Mouse (Mus musculus): ENCODE results near the gene Gatad2a. TPM values are rescaled to one million over a fixed set of nuclear protein-coding genes. Genes with fewer than 3 reads are reported as not detected.

The Gatad2a gene
- polyA plus RNA-seq, 1 experiment from 2014 or later, result 52.2 TPM

- Histone ChIP-seq H3K4me2 (ENCODE audit: low read length) (no peak overlapping the region), H3K9me3 (ENCODE audit: control insufficient read depth, low read length) (no peaks in the 10 kb centered on the region), H3K36me3 (ENCODE audit: control insufficient read depth, insufficient read depth, low read length) (no peaks in the 10 kb centered on the region), H3K9ac (ENCODE audit: low read length) (no peak overlapping the region), H3K4me3 (ENCODE audit: control insufficient read depth in 1 of 2, insufficient read depth in 1 of 2, low read depth in 1 of 2, low read length in 2 of 2) (no peak overlapping the region), H3K27me3 (ENCODE audit: control insufficient read depth, insufficient read depth, low read length) (no peaks in the 10 kb centered on the region), H3K27ac (replicated peaks in 1 of 2; ENCODE audit: control insufficient read depth in 1 of 2, insufficient read depth in 1 of 2, low read depth in 2 of 2, low read length in 2 of 2) (no peak overlapping the region), H3K4me1 (ENCODE audit: control insufficient read depth in 2 of 2, insufficient read depth in 2 of 2, low read length in 2 of 2) (peaks cover 0 to 6% of the 10 kb centered on the region in 2 experiments; a peak in 1 of 4 replicates)
- WGBS, result 63% methylated on average over 5 of the region's 5 CpGs
- no peak for ATAC-seq (ENCODE audit: insufficient number of reproducible peaks, insufficient read depth, low FRiP score, low read depth)
These were observed 132.7 kb downstream of the Gatad2a start for GRCm38 (mm10) chr8:69863387-69864020.

DNA sequence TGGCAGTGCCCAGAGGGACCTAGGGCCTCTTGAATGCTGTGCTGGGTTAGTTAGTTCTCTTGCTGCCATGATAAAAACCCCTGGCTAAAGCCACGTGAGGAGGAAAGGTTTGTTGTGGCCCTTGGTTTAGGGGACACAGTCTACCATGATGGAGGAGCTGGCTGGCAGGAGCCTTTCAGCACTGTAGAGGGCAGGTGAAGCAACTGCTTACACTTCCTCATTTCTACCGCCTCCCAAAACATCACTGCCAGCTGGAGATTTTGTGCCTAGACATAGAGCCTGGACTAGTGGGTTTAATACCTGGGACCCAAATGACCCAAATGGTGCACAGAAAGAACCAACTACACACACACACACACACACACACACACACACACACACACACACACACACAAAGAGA, 134.9 kb downstream of the Gatad2a start:
- ATAC-seq (ENCODE audit: insufficient number of reproducible peaks, insufficient read depth, low FRiP score, low read depth), result no peak
- no peak overlapping the region for H3K9ac ChIP-seq (ENCODE audit: low read length)
- H3K4me3 ChIP-seq (ENCODE audit: control insufficient read depth in 1 of 2, insufficient read depth in 1 of 2, low read depth in 1 of 2, low read length in 2 of 2), result no peak overlapping the region
- no peak overlapping the region for H3K4me2 ChIP-seq (ENCODE audit: low read length)
- no peaks in the 10 kb centered on the region for H3K36me3 ChIP-seq (ENCODE audit: control insufficient read depth, insufficient read depth, low read length)
- 45% methylated on average over 2 of the region's 2 CpGs for WGBS
- no peaks in the 10 kb centered on the region for H3K9me3 ChIP-seq (ENCODE audit: control insufficient read depth, low read length)
- H3K27ac ChIP-seq (replicated peaks in 1 of 2; ENCODE audit: control insufficient read depth in 1 of 2, insufficient read depth in 1 of 2, low read depth in 2 of 2, low read length in 2 of 2), result no peak overlapping the region
- H3K27me3 ChIP-seq (ENCODE audit: control insufficient read depth, insufficient read depth, low read length), result no peaks in the 10 kb centered on the region
- H3K4me1 ChIP-seq (ENCODE audit: control insufficient read depth in 2 of 2, insufficient read depth in 2 of 2, low read length in 2 of 2), result no peaks in the 10 kb centered on the region

DNA sequence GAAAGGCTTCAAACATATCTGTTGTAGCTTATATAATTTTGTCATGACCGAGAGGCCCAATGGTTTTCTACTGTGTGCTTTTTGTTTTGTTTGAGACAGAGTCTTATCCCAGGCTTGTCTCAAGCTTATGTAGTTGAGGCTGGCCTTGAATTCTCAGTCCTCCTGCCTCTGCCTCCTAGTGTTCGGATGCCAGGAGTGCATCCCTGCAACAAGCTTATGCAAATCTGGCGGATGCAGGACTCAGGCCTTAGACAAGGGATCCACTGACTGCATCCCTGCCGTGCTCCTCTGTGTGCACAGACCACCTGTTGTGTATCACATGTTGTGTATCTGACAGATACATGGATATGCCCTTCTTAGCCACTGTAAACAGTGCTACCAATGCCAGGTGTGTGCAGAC, 135.4 kb downstream of the Gatad2a start:
- Histone ChIP-seq H3K4me1 (ENCODE audit: control insufficient read depth in 2 of 2, insufficient read depth in 2 of 2, low read length in 2 of 2) (no peaks in the 10 kb centered on the region), H3K9ac (ENCODE audit: low read length) (no peak overlapping the region), H3K4me3 (ENCODE audit: control insufficient read depth in 1 of 2, insufficient read depth in 1 of 2, low read depth in 1 of 2, low read length in 2 of 2) (no peak overlapping the region), H3K9me3 (ENCODE audit: control insufficient read depth, low read length) (no peaks in the 10 kb centered on the region), H3K27ac (replicated peaks in 1 of 2; ENCODE audit: control insufficient read depth in 1 of 2, insufficient read depth in 1 of 2, low read depth in 2 of 2, low read length in 2 of 2) (no peak overlapping the region), H3K4me2 (ENCODE audit: low read length) (no peak overlapping the region), H3K27me3 (ENCODE audit: control insufficient read depth, insufficient read depth, low read length) (no peaks in the 10 kb centered on the region), H3K36me3 (ENCODE audit: control insufficient read depth, insufficient read depth, low read length) (no peaks in the 10 kb centered on the region)
- no peak for ATAC-seq (ENCODE audit: insufficient number of reproducible peaks, insufficient read depth, low FRiP score, low read depth)
- 57% methylated on average over 4 of the region's 4 CpGs for WGBS

Other genes starting within 250 kb of the Gatad2a start
- gene Zfp963, start 246.4 kb downstream of the Gatad2a start, polyA plus RNA-seq (2014; fragmentation: Nextera tagmentation; extraction: Ambion mirVana), result 3.7 and 4.2 TPM in 2 replicates
- 0.98 TPM in 1 of 2 replicates, not detected in the other for gene Gm20422, start 221.5 kb downstream of the Gatad2a start, polyA plus RNA-seq (2014; fragmentation: Nextera tagmentation; extraction: Ambion mirVana)
- 25.0 and 27.2 TPM in 2 replicates for gene Atp13a1, start 205.2 kb downstream of the Gatad2a start, polyA plus RNA-seq (2014; fragmentation: Nextera tagmentation; extraction: Ambion mirVana)
- gene Zfp866, start 205.2 kb downstream of the Gatad2a start, polyA plus RNA-seq (2014; fragmentation: Nextera tagmentation; extraction: Ambion mirVana), result 17.3 and 18.7 TPM in 2 replicates
- 6.2 and 7.3 TPM in 2 replicates for gene Gmip, start 187.7 kb downstream of the Gatad2a start, polyA plus RNA-seq (2014; fragmentation: Nextera tagmentation; extraction: Ambion mirVana)
- 0.19 and 0.24 TPM in 2 replicates for gene Lpar2, start 174.0 kb downstream of the Gatad2a start, polyA plus RNA-seq (2014; fragmentation: Nextera tagmentation; extraction: Ambion mirVana)
- 3.2 and 5.0 TPM in 2 replicates for gene Pbx4, start 163.9 kb downstream of the Gatad2a start, polyA plus RNA-seq (2014; fragmentation: Nextera tagmentation; extraction: Ambion mirVana)
- 0.30 and 0.42 TPM in 2 replicates for gene Cilp2, start 108.7 kb downstream of the Gatad2a start, polyA plus RNA-seq (2014; fragmentation: Nextera tagmentation; extraction: Ambion mirVana)
- gene Tssk6, start 94.2 kb downstream of the Gatad2a start, polyA plus RNA-seq (2014; fragmentation: Nextera tagmentation; extraction: Ambion mirVana), result 1.5 and 1.8 TPM in 2 replicates
- 409 and 446 TPM in 2 replicates for gene Ndufa13, start 93.8 kb downstream of the Gatad2a start, polyA plus RNA-seq (2014; fragmentation: Nextera tagmentation; extraction: Ambion mirVana)
- gene Yjefn3, start 93.7 kb downstream of the Gatad2a start, polyA plus RNA-seq (2014; fragmentation: Nextera tagmentation; extraction: Ambion mirVana), result 5.6 and 8.4 TPM in 2 replicates
- 40.5 and 42.2 TPM in 2 replicates for gene Mau2, start 46.4 kb upstream of the Gatad2a start, polyA plus RNA-seq (2014; fragmentation: Nextera tagmentation; extraction: Ambion mirVana)
- 22.8 and 24.3 TPM in 2 replicates for gene Sugp1, start 46.4 kb upstream of the Gatad2a start, polyA plus RNA-seq (2014; fragmentation: Nextera tagmentation; extraction: Ambion mirVana)
- 0.50 and 2.0 TPM in 2 replicates for gene Tm6sf2, start 76.5 kb upstream of the Gatad2a start, polyA plus RNA-seq (2014; fragmentation: Nextera tagmentation; extraction: Ambion mirVana)
- gene Hapln4, start 87.1 kb upstream of the Gatad2a start, polyA plus RNA-seq (2014; fragmentation: Nextera tagmentation; extraction: Ambion mirVana), result 0.19 TPM in 1 of 2 replicates, not detected in the other
- 0.26 and 0.34 TPM in 2 replicates for gene Ncan, start 124.5 kb upstream of the Gatad2a start, polyA plus RNA-seq (2014; fragmentation: Nextera tagmentation; extraction: Ambion mirVana)
- gene Nr2c2ap, start 134.9 kb upstream of the Gatad2a start, polyA plus RNA-seq (2014; fragmentation: Nextera tagmentation; extraction: Ambion mirVana), result 23.0 and 26.2 TPM in 2 replicates
- gene Rfxank, start 142.8 kb upstream of the Gatad2a start, polyA plus RNA-seq (2014; fragmentation: Nextera tagmentation; extraction: Ambion mirVana), result 18.1 and 21.0 TPM in 2 replicates
- gene Borcs8, start 143.1 kb upstream of the Gatad2a start, polyA plus RNA-seq (2014; fragmentation: Nextera tagmentation; extraction: Ambion mirVana), result 46.7 and 50.3 TPM in 2 replicates
- 0.22 TPM in 1 of 2 replicates, not detected in the other for gene Mef2b, start 143.3 kb upstream of the Gatad2a start, polyA plus RNA-seq (2014; fragmentation: Nextera tagmentation; extraction: Ambion mirVana)
- gene Tmem161a, start 176.0 kb upstream of the Gatad2a start, polyA plus RNA-seq (2014; fragmentation: Nextera tagmentation; extraction: Ambion mirVana), result 73.0 and 77.4 TPM in 2 replicates
- 5.8 and 7.1 TPM in 2 replicates for gene Slc25a42, start 215.9 kb upstream of the Gatad2a start, polyA plus RNA-seq (2014; fragmentation: Nextera tagmentation; extraction: Ambion mirVana)
- gene Sugp2, start 237.8 kb upstream of the Gatad2a start, polyA plus RNA-seq (2014; fragmentation: Nextera tagmentation; extraction: Ambion mirVana), result 23.1 and 29.1 TPM in 2 replicates
- 12.1 and 16.5 TPM in 2 replicates for gene Armc6, start 238.1 kb upstream of the Gatad2a start, polyA plus RNA-seq (2014; fragmentation: Nextera tagmentation; extraction: Ambion mirVana)